Mouse (Mus musculus): ENCODE results near the gene Fubp3.
A peak's percentile ranks its signal among the peaks of the same experiment; 100 is the strongest.

The Fubp3 gene

GRCm38 (mm10) chr2:31619208-31619607 lies 46.8 kb downstream of the Fubp3 start:
- no peak for DNase-seq (ENCODE audit: low read depth, low spot score)

- peak; percentile 45 for DNase-seq (ENCODE audit: low read depth, low spot score)
Observed at GRCm38 (mm10) chr2:31633531-31633930, 61.1 kb downstream of the Fubp3 start.

GRCm38 (mm10) chr2:31635281-31636137 lies 63.1 kb downstream of the Fubp3 start:
- DNase-seq (ENCODE audit: low read depth, low spot score) = no peak

GRCm38 (mm10) chr2:31636138-31636741 lies 63.8 kb downstream of the Fubp3 start:
- DNase-seq (ENCODE audit: low read depth, low spot score) = no peak

GRCm38 (mm10) chr2:31636742-31637141 lies 64.3 kb downstream of the Fubp3 start:
- DNase-seq (ENCODE audit: low read depth, low spot score) = no peak

GRCm38 (mm10) chr2:31637311-31637710 lies 64.9 kb downstream of the Fubp3 start:
- DNase-seq (ENCODE audit: low read depth, low spot score) = no peak

- DNase-seq (ENCODE audit: low read depth, low spot score) = no peak
Observed at GRCm38 (mm10) chr2:31637807-31638206, 65.4 kb downstream of the Fubp3 start.

- no peak for DNase-seq (ENCODE audit: low read depth, low spot score)
Observed at GRCm38 (mm10) chr2:31638581-31639465, 66.4 kb downstream of the Fubp3 start.

- no peak for DNase-seq (ENCODE audit: low read depth, low spot score)
Observed at GRCm38 (mm10) chr2:31639466-31639760, 67.0 kb downstream of the Fubp3 start.

GRCm38 (mm10) chr2:31639901-31640608 lies 67.6 kb downstream of the Fubp3 start, which contains the start of gene Prdm12:
Gene Prdm12, plus strand, starts transcription at chr2:31640037.
- no peak for DNase-seq (ENCODE audit: low read depth, low spot score)

- DNase-seq (ENCODE audit: low read depth, low spot score) = no peak
Observed at GRCm38 (mm10) chr2:31640609-31641507, 68.4 kb downstream of the Fubp3 start.

- no peak for DNase-seq (ENCODE audit: low read depth, low spot score)
Observed at GRCm38 (mm10) chr2:31641508-31641830, 69.0 kb downstream of the Fubp3 start.

- no peak for DNase-seq (ENCODE audit: low read depth, low spot score)
Observed at GRCm38 (mm10) chr2:31641929-31642328, 69.5 kb downstream of the Fubp3 start.

- DNase-seq (ENCODE audit: low read depth, low spot score) = no peak
Observed at GRCm38 (mm10) chr2:31653971-31654853, 81.8 kb downstream of the Fubp3 start.

GRCm38 (mm10) chr2:31654854-31655559 lies 82.6 kb downstream of the Fubp3 start:
- peak; percentile 36 for DNase-seq (ENCODE audit: low read depth, low spot score)

GRCm38 (mm10) chr2:31656374-31656773 lies 83.9 kb downstream of the Fubp3 start:
- no peak for DNase-seq (ENCODE audit: low read depth, low spot score)

- DNase-seq (ENCODE audit: low read depth, low spot score) = no peak
Observed at GRCm38 (mm10) chr2:31662939-31663803, 90.7 kb downstream of the Fubp3 start.

GRCm38 (mm10) chr2:31663804-31664180 lies 91.3 kb downstream of the Fubp3 start:
- no peak for DNase-seq (ENCODE audit: low read depth, low spot score)

Measured in 3T3-L1 (cell line).